Mouse (Mus musculus) kidney, postnatal 14 days (tissue): ENCODE data around the gene Rnf144a.
A peak's percentile ranks its signal among the peaks of the same experiment; 100 is the strongest.

Experiments used
- DNase-seq: peaks from one replicate; pipeline ENCODE4 v3.0.0; 2022; ENCODE audit warnings: mixed read lengths

Gene Rnf144a

DNA sequence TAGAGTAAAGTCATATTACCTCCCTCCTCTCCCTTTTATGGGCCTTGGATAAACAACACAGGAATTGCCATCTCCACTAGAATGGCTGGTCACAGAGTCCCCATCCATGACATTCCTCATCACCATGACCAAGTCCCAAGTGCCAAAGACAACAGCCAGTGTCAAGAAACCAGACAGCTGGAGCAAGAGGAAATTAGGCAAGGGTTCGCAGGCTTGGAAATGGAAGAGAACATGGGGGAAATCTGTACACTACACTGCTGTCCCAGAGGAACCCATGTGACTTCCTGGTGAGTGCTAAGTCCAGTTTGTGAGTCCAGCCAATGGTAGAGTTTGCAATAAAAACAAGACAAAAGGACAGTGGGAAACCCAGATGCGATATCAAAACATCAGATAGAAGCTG lies 47.7 kb downstream of the Rnf144a start:
- DNase-seq, result peak; percentile 40

DNA sequence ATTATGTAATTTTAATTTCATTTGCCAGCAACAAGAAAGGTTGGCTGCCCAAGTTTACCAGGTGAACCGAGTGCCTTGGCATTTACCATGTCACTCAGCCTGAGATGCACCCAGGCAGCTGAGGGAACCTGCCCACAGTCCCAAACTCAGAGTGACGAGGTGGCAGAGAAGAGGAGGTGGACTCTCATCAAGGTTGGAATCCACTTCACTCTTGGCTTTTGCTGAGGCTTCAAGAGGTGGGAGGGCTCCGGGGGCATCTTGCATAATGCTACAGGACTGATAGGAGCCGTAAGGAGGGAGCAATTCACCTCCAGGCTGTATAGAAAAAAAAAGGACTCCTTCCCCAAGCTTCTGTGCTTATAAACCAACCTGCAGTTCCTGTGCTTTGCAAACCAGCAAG lies 48.7 kb downstream of the Rnf144a start:
- DNase-seq, result no peak

DNA sequence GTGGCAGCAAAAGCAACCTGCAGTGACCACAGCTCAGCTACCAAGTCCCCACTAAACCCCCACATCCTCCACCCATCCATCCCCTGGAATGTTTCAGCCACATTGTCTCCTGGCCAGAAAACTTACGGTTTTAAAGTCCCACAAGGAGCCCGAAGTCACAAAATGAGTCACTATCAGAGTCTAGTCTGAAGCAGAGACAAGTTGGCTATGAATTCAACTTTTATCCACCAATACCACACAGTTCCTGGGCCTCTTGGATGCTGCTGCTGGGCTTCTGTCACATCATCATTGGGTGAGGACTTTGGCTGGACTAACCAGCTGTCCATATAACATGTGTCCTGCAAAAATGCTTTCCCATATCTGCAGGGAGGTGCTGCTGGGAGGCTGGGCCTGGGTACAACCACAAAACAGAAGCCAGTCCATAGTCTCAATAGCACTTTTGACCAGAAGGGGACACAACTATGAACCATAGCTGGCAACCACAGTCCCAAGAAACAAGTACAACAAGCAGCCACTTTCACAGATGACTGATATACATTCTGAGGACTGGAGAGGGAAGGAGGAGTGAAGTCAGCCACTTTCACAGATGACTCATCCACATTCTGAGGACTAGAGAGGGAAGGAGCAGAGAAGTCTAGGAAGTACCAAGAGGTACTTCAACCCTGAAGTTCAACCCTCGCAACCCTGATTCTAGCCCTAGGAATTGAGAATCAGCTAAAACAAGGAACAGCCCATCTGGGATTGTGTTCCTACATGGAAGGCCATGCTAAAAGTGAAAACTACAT lies 49.3 kb downstream of the Rnf144a start:
- DNase-seq, result no peak

DNA sequence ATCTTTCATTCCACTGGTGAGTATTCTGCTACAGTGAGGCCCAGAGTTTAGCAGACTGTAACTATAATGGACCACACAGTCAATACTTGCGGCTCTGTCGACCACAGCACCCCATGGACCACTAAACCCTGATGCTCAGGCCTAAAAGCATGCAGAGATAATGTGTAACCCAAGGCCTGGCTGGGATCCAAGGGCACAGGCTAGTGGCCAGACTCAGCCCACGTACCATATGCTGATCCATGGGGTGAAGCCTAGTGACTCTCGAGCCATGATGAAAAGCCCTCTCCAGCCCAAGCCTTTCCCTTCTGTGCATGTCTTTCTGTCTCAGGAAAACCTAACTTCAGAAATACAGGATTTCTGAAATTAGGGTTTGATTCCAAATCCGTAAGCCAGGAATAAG lies 50.2 kb downstream of the Rnf144a start:
- DNase-seq, result peak; percentile 65

DNA sequence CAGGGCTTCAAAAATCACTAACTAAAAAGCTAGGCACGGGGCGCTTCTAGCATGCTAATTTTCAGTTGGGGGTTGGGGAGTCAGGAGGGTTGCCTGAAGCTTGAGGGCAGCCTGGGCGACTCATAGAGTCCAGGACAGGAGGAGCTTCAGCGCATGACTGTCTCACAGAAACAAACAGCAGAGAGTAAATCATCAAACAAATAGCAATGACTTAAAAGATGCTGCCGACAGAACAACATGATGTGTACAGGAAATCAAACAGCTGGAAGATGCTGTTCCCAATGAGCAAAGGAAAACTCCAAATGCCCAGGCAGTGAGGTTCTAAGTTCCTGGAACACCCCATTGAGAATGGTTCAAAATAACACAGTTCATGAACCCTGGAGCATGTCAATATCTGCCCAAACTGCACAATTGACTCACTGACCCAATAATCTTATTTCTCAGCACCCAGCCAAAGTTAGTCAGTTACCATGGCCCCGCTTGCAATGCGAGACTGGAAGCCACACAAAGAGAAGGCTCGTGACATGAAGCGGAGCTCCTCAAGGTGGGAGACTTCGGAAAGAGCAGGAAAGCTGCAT lies 54.0 kb downstream of the Rnf144a start:
- peak; percentile 46 for DNase-seq

DNA sequence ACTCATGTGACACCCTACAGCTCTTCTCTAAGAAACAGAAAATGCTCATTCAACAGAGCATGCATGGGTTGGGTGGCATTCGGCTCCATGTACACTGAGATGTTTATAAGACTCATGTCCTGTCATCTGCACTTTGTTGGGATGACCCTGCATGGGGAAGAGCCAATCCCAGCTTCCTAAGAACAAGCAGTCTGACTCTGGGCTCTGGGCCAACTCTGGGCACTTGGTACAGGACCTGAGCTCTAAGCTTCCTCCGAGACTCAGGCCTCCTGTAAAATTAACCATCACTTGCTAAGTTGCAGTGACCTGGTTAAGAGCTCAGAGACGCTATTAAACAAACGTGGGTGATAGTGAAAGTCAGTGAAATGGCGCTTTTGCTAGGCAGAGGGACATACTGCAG lies 55.2 kb downstream of the Rnf144a start:
- DNase-seq, result peak; percentile 68

DNA sequence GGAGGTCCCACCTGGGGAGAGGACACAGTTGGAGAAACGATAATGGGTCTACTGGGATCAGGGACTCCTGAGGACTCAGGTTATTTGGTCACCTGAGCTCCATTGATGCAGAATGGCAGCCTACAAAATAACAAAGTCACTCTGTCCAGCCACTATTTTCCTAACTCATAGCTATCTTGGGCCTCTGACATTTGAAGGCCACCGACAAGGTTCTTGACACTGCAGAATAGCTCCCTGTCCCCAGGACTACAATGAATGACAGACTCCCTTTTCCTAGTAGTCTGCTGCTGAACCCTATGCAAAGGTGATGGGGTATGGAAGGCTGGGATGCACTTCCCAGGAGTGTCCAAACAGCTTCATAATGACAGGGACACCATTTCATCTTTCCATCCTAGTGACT lies 55.8 kb downstream of the Rnf144a start:
- no peak for DNase-seq

DNA sequence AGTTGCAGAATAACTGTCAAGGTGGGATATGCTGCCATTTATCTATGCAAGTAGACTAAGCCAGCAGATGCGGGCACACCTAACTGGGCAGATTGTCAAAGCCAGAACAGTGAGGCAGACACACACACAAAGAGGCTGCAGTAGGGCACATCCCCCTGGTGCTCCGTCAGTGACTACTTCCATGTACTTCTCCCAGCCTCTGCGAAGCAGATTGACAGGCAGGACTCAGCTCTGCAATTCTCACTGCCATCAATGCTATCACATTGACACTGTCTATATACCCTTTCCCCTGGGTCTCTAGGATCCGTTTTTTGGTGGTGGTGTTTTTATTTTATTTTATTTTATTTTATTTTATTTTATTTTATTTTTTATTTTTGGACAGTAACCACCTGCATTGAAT lies 57.8 kb downstream of the Rnf144a start:
- DNase-seq, result no peak

DNA sequence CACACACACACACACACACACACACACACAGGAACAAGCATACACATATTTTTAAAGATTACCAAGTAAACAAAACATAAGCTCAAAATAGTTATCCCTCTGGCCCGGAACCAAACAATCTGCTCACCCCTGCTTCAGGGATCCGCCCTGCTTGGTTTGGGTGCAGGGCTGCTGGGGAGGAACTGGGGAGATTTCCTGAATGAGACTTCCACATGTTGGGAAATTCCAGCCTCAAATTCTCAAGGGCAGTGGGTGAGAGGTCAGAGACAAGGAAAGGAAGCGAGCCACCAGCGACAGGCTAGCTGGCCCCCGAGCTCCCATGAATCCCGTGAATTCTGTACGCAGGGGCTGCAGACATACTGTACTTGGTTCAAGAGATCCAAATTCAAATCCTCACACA lies 58.9 kb downstream of the Rnf144a start:
- DNase-seq, result peak; percentile 81

DNA sequence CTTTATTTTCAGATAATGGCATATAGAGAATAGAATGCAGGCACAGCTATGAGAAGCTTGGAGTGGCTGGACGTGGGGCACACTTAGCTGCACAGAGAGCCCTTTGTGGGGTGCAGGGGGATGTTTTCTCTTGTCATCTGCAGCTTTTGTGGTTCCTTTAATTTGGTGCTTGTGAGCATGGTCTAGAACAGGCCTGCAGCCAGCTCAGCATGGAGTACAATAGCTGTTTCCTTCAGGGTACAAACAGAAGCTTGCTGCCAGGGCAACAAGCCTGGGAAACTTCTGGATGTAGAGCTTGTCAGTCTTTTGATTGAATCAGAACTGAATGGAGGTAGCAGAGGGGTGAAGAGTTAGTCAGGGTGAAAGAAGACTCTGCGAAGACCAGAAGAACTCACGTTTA lies 63.7 kb downstream of the Rnf144a start:
- DNase-seq, result no peak

DNA sequence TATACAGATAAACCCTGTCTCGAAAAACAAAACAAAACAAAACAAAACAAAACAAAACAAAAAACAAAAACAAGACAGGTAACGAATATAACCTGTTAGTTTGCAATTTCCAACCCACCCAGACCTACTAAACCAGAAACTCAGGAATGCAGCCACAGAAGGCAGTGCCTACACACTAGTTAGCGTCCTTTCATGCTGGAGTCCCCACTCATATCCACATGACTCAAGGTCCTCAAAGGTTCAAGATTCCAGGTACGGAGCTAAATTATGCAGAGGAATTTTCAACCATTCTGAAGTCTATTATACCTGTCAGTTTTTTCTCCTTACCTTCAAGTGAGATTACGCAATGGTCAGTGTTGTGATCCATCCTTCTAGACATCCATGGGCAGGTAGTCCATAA lies 70.6 kb downstream of the Rnf144a start:
- no peak for DNase-seq

DNA sequence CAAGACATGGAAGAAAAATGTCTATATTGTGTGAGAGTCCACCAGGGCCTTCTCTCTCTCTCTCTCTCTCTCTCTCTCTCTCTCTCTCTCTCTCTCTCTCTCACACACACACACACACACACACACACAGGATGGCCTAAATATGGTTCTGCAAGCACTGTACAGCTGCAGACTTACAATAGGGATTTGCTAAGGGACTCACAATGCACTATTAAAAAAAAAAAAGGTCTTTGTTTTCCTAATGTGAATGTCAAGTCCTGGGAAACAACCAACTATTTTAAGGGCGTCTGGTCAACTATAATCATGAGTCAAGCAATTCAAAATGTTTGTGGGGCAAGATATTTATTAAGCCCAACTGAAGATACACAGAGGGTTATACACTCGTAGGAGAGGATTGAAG lies 71.9 kb downstream of the Rnf144a start:
- no peak for DNase-seq

DNA sequence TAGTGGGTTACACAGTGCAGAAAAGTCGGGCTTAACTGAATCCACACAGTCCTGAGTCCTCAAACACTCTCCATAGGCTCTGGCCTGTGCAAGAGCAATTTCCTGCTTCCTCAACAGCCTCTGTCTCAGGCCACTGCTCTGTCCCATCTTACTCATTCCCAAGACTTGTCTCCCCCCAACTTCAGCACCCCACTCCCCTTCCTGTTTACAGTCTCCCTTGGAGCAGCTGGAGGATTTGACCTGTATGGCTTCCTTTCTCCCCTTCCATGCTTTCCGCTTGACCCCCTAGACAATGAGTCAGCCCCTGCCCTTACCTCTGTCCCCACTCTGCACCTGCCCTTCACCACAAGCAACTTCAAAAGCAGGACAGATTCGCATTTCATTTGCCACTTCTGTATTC lies 72.4 kb downstream of the Rnf144a start:
- DNase-seq, result peak; percentile 22

DNA sequence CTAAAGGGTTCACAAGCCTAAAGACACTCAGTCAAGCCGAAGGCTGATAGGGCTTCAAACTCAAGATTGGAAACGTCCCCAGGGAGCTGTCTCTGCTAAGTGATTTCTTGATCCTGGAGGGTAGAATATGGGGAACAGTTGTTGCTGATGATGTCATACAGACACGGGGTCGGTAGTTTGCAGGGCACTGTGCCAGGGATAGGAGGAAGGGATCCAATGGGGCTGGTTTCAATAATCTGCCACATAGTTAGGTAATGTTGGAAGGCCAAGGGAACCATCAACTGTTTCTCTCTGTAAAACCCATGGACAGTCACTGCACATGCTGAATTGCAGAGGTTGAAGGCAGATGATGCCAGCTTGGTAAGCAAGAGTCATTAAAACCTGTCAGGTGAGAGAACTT lies 73.0 kb downstream of the Rnf144a start:
- DNase-seq, result no peak

DNA sequence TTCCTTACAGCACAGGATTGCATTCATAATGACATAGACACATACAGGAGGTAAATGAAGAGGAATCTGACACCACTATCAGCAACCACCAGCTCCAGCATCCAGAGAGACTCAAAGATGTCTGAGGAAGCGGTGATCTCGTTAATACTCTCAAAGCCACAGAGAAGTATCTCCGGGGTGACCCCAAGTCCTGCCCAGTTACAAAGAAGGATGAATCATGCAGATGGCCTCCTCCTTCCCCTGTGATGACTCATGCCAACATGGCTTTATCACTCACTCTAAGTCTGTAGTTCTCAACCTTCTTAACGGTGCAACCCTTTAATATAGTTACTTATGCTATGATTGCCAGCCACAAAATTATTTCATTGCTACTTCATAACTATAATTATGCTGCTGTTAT lies 74.4 kb downstream of the Rnf144a start:
- no peak for DNase-seq

DNA sequence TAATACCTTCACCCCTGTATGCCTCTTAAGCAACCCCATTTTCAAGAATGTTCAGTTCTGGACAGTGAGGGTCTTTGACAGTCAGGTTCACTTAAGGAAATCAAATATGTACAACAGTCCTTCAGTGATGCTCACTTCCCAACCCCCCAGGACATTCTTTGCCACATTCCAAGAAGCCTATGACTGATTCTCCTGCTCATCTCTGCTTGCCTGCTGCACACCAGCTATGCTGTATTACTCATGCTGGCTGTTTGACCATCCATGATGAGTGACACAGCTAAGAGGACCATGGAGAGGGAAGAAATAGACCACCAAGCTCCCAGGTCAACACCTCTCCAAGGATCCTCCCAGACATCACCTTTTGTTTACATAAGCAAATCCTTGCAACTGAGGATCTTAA lies 75.2 kb downstream of the Rnf144a start:
- DNase-seq, result no peak

DNA sequence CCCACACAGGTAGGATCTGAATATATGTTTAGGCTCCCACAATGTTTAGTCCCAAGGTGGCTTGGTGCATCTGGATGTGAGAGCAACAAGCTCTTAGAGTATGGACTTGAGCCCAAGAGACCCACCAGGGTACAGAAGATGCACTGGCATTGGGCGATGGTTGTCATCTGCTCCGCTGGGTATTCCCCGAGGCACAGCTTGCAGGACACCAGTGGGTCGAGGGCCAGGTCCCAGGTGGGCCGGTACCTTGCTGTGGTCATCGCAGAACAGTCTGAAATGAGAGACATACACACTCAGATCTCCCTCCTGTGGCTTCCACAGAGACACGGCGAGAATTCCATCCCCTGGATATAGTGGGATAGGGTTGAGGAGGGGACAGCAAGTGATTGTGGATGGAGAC lies 75.9 kb downstream of the Rnf144a start:
- DNase-seq, result no peak

DNA sequence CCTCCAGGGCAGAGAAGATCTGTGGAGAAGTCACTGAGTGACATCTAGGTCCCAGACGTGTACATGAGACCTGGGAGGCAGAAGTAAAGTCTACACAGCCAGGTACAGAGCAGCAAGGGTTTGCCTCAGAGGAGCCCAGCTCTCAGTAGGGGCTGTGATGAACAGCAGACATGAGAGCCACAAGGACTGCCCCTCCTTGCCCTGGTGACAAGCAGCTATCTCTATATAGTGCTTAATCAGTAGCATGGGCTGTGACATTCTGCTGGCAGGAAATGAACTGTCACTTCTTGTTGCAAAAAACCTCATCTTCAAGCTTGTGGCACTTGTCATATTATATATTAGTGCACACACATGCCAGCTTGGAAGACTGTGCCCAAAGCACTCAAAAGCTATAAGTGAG lies 81.4 kb downstream of the Rnf144a start:
- no peak for DNase-seq

DNA sequence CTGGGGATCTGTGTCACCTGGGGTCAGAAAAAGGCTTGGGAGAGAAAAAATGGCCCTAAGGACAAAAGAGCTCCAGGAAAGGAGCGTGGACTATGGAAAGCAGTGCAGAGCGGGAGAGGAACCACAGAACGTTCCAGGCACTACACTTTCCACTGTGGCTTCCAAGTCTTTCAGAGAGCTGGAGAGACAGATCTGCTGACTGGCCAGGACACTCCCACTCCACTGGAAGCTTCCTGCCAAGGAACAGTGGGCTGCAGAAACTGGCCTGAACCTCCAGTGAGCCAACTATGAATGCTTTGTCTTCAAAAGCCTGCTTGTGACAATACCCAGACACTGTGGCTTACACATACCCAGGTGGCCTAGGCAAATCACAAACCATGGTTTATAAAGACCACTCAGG lies 84.0 kb downstream of the Rnf144a start:
- DNase-seq, result peak; percentile 65

DNA sequence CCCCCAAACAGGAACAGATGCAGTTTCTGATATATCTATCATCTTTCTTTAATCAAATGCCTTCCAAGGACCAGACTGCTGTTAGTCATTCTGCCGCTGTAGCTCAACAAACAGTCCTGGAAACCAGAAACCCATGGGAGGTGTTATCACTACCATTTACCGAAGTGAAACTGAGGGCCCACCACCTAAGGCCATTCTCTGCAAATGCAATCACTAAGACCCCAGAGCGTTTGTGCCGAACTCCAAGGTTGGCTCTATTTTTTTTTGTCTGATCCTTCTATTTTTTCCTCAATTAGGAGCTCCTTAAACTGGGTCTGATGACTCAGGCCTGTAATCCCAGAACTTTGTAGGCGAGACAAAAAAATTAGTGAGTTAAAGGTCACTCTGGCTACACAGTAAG lies 85.3 kb downstream of the Rnf144a start:
- DNase-seq, result no peak

DNA sequence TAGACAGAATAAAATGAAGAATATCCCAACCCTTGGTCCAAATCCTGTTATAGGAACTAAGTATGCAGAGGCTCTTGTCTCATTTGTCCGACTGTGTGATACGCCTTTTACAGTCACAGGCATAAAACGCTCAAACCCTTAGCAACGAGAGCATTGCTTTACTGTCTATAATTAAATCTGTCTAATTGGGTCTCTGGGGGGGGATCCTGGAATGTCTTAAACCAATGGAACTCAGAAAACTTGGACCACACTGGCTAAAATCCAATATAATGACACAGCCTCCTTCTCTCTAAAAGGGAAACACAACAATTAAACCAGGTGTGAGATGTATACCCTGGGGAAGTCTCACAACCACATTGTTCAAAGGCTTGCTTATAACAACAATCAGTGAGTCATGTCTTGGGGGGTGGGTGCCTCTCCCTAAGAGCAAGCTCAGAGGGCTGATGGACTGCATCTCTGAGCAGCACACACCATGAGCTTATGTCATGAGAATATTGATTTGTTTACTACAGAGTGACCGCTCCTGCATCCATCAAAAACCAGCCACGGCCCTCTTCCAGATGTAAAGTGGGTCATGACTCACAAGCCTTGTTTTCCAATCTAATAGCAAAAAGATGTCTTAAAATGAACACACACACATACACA lies 85.9 kb downstream of the Rnf144a start:
- no peak for DNase-seq

DNA sequence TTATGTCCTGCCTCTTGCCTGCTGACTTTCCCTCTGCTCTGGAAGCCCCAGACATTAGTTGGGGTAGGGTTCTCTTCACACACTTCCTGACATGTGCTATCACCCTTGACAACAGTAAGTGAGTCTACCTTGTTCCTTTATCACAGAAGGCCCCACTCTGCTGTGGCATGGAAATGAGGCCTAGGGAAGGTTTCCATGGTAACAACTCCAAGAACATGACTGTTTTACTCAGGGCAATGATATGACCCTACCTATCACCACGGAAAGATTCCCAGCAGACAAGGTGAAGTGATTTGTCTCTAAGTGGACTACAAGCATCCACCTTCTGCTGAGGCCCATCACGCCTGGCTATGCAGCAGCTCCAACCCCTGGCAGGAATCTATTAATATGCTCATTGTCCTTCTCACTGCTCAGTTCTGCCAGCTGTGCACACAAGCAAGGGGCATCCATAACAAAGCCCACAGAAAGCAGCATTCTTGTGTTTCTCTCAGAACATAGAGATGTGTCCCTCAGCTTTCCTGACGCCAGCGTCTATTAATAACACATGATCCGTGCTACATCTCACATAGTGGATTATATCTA lies 91.2 kb downstream of the Rnf144a start:
- no peak for DNase-seq

DNA sequence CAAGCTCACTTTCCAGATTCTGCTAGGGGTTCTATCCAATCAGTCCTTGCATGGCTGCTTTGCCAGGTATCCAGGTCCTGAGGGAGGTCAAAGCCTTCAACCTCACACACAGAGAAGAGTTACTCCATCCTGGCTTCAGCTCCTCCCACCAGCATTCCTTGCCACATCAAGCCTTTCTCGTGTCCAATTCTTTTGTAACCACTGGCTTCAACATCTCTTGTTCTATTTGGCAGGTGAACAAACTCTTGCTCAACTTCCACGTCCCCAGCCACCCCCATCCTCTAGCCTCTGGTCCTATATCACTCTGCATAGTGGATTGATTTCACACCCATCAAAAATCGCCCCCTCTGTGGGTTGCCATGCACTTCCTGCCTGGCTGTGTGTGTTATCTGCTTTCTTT lies 98.8 kb downstream of the Rnf144a start:
- no peak for DNase-seq

DNA sequence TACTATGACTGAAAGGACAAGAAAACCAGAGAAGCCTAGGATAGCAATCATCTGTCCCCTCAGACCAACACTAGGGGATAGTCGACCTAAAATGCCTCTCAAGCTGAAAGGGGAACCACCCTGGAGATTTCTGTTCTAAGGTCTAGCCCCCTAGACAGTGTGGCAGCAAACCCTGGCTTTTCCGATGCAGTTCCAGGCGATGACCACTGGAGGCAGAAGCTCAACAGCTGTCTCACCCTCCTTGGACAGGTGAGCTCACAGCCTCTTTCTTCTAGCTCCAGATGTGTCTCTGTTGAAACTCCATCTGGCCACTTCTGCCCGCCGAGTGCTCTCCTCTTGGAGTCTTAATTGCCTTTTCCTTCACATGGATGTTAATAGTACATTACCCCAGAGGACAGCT lies 100.1 kb downstream of the Rnf144a start:
- peak; percentile 47 for DNase-seq
